Mouse (Mus musculus) layer of hippocampus, adult 9-11 months (tissue): Measurements from ENCODE around the gene Saxo1.

Experiments used
- DNase-seq: peaks from one replicate; pipeline ENCODE4 v3.0.0; 2022

Gene Saxo1

GRCm38 (mm10) chr4:86558228-86558627 is at the start of gene Saxo1:
TSS of gene Saxo1 (minus strand) at chr4:86558328.
- no peak for DNase-seq

- DNase-seq = no peak
Observed at GRCm38 (mm10) chr4:86591304-86591703, 33.2 kb upstream of the Saxo1 start.

DNA sequence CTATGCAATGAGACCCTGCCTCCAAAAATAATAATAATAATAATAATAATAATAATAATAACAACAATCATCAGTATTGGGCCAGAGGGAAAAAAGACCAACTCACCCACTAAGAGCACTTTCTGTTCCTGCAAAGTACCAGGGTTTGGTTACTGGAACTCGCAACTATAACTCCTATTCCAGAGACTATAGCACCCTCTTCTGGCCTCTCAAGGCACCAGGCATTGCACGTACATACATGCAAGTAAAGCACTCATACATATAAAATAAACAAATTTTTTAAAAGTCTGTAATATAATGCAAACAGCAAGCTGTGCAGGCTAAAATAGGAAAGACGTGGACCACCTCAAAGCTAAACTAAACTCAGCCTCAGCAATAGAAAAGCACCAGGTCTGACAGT is 30.1 kb upstream of the Saxo1 start:
- DNase-seq = no peak

DNA sequence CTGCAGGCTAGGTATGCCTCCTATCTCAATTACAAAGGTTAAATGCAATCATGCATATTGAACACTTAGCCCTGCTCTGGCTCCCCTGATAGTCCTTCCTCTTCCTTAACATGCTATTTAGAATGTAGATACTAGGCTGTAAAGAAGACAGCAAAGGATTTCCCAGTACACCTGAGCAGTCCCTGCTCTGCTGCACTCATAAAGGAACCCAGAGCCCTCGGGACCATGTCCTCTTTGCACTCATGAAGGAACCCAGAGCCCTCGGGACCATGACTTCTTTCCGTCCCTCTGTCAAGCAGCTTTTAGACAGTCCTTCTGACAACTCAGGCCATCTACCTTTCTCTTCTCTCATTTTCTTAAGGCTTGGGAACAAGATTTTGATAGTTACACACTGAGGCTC is 22.5 kb upstream of the Saxo1 start:
- DNase-seq = no peak

- DNase-seq = no peak
Observed at GRCm38 (mm10) chr4:86580056-86580455, 21.9 kb upstream of the Saxo1 start.

DNA sequence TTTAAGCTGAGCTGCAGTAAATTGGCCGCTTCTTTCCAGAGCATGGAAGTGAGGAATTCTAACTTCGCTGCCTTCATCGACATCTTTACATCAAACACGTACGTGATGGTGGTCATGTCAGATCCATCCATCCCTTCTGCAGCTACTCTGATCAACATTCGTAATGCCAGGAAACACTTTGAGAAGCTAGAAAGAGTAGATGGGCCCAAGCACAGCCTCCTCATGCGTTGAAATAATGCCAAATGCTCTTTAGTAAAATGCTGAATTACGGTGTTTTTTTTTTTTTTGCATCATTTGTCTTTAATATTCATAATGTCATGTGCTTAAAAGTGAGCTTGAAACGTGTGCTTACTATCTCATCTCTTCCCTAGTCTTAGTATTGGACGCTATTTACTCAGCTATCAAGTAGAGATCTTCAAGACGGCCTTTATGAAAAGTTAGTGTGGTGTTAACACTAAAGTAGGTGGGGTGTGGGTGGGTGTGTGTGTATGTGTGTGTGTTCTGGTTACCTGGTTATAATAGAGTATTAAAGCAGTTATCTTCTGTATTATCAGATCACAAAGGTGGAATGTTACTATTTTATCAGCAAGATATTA is 18.6 kb upstream of the Saxo1 start:
- DNase-seq = no peak

GRCm38 (mm10) chr4:86576120-86576541 is 18.0 kb upstream of the Saxo1 start:
- peak; percentile 11 for DNase-seq

DNA sequence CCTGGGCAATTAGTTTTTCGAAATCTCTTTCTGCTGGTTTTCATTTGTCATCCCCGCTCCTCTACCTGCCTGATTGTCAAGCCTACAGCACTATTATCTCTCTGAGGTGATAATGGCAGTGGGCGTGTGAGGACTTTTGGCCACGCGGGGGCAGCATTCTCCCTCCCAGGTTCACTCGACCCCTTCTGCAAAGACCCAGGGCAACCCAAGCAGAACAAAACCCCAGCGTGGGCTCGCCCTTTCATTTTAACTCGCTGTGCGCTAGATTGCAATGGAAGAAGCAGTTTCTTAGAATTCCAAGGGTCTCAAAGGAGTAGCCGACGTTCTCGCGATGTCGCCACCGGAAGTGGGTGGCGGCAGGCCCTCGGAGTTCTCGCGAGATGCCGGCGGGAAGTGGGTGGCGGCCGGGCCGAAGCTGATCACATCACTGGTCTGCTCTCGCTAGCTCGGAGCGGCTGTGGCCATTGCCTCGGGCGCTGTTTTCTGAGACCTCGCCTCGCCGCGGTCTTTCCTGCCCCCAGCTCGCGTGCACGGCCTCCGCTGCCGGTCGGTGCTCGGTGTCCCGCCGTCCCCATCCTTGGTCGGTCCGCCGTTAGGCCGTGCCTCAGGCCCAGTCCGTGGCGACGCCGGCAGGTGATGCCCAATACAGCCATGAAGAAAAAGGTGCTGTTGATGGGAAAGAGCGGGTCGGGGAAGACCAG is 17.3 kb upstream of the Saxo1 start, which contains the start of gene Rraga:
Rraga (plus strand) TSS at position 386 of the 701 bp plus-strand sequence.
- DNase-seq = peak; percentile 94

DNA sequence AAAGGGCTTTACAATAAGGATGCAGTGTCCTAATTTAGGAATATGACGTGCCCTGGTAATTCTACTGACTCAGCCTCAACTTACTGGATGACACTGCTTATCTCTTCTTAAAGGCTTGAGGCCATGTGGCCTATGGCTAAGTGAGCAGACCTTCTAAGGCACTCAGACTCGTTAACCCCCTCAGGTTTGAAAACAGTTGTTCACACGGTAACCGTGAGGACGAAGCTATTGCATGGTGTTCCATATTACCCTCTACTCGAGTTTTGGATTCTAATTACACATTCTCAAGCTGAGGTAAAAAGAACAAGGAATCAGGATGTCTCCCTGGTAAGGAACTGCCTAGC is 16.8 kb upstream of the Saxo1 start:
- no peak for DNase-seq

DNA sequence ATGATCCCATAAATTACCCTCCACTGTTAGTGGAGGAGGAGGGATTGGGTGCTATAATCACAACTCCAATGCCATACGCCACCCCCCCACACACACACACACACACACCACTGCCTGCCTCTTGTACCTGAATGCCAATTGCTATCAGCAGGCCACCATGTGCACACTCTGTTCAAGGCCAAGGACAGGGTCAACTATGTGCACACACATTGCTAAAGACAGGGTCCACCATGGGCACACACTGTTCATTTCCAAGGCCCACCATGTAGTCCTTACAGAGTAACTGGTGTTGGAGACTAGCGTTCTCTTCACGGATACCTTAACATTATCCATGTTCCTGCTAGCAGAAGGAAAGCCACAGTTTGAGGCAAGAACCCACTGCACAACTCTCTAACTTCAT is 2.9 kb upstream of the Saxo1 start:
- no peak for DNase-seq

GRCm38 (mm10) chr4:86559006-86559405 is 878 bp upstream of the Saxo1 start:
- DNase-seq = no peak

GRCm38 (mm10) chr4:86557371-86557770 is 757 bp downstream of the Saxo1 start:
- DNase-seq = no peak

DNA sequence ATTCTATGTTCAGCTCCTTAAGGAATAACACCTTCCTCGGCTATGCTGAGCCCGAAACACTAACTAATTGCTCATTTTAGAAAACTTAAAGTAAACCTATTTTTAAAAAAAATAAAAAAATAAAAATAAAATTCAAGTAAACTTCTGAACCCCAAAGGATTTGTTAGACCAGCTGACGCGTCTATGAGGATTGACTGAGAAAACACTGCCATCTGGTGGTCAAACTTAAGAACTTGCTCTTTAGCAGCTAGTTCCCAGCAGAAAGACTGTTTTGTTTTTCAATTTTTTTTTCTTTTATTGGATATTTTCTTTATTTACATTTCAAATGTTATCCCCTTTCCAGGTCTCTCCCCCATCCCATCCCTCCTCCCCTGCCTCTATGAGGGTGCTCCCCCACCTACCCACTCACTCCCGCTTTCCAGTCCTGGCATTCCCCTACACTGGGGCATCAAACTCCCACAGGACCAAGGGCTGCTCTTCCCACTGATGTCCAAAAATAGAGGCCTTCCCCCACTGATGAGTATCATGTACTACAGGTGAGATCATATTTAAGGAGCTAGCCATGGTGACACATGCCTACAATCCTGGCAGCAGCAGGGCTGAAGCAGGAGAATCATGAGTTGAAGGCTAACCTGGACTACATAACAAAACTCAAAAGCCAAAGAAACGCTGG is 3.0 kb downstream of the Saxo1 start:
- DNase-seq = no peak

- no peak for DNase-seq
Observed at GRCm38 (mm10) chr4:86548332-86548731, 9.8 kb downstream of the Saxo1 start.

DNA sequence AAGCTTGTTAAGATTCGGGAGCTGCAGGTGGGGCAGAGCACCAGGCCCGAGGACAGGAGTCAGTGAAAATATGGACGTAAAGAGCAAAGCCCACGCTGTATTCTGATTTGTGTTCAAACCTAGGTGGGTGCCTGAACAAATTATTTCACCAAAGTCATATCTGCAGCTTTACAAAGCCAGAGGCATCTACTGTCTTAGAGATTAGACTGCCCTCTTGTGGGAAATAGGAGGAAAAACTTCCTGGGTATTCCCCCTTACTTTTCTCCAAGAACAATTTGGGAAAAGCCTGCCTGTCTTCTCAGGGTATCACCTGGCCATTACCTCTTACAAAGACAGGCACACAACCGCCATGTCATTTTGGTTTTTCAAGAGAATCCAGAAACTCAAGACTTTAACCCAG is 12.5 kb downstream of the Saxo1 start:
- DNase-seq = no peak

- DNase-seq = no peak
Observed at GRCm38 (mm10) chr4:86543999-86544398, 14.1 kb downstream of the Saxo1 start.

DNA sequence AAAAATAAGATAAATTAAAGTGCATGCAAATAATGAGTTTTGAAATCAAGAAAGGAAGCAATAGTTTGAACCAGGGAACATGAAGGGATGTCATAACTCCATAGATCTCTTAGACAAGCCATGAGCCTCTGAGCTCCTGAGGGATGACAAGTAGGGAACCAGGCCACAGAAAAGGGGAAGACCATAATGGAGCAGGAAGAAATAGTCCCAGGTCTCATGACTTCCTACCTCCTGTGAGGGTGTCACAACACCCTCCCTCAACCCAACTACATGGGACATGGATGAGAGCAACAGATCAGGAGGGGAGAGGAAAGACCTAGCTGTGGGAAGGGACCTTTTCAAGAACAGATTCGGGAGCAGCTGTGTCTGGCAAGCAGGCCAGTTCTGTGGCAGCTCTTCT is 16.6 kb downstream of the Saxo1 start:
- no peak for DNase-seq

DNA sequence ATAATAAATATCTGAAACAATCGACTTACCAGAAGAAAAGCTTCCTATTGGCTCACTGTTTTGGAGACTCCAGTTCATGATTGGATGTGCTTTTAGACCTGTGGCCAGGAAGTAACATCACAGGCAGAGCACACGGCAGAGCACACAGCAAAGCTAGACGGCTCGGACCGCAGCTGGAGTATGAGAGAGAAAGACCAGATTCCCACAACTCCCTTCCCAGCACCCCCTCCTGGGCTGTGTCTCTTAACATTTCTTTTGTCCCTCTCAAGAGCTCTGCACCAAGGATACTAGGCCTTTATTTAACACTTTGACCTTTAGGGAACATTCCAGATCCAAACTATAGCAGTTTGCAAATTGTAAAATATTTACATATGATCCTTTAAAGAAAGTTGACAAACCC is 19.2 kb downstream of the Saxo1 start:
- DNase-seq = no peak

GRCm38 (mm10) chr4:86537972-86538371 is 20.2 kb downstream of the Saxo1 start:
- DNase-seq = no peak

DNA sequence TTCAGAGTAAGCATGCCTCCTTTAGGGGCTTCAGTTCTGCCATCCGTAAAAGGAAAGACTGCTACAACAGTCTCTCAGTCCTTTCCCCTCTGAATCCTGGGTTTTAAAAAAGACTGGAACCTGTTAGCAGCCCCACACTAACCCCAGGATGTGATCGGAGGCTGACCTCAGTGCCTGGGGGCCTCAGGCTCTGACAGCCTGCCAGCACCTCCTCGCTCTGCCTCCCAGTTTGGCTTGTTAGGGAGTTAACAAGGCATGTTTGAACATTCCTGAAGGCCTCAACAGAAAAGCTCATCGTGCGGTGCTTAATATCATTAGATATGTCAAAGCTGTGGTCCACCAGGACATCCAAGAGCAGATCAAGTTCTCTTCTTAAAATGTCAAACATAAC is 24.0 kb downstream of the Saxo1 start:
- DNase-seq = no peak

DNA sequence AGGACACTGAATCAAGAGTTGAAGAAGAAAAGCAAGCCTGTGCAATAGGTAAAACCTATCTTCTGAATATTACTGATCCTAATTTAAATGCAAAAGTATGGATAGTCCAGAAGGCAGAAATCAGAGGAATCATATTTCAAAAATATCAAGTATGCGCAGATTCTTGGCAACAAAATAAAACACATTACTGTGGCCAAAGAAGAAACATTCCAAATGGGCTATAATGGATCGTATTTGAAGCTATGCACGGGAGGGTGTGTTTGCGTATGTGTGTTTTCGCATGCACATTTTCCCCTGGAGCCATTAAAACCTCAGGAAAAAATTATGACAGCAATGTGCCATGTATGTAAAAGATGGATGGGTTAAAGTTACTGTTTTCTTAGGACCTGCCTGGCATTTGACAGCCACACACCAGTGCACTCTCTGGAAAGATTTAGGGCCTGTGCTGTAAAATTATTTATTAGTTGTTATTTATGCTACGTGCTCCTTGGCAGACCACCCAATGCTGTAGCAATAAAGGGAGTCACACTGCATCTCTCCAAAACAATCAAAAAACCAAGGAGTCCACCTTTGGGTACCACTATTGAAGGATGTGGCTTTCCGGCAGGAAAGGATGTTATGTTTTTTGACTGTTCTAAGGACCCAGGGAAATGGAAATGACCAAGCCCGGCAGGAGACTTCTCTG is 24.6 kb downstream of the Saxo1 start:
- DNase-seq = no peak

- no peak for DNase-seq
Observed at GRCm38 (mm10) chr4:86529161-86529560, 29.0 kb downstream of the Saxo1 start.
